In the genomic region with DNA sequence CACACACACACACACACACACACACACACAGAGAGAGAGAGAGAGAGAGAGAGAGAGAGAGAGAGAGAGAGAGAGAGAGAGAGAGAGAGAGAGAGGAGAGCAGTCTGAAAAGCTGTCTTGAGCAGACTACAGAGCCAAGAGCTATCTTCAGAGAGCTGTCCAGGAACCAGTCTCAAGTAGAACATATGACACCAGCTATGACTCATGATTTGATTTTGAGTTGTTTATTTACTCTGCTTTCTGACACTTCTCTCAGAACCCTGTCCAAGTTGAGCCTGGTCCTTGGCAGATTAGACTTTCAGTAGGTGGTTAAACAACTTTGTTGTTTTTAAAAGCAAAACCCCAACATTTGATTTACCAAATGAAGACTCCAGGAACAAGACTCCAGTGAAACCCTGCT, we compare ENCODE assay signal across 19 mouse cellular contexts.
A peak's percentile ranks its signal among the peaks of the same experiment; 100 is the strongest.
DNase-seq lines count a peak whose midpoint lies in the region; ATAC-seq and TF ChIP-seq lines count a peak whose summit lies in the region.
"Had no signal": no experiment of that assay in that cellular context is flagged by ENCODE, and none has a peak within 500 bp of the region (broad histone marks: within the 10 kb centered on the region; RNA-seq: fewer than 3 reads in every experiment).

No protein-coding gene starts in this region.

- H3K9ac ChIP-seq in lung, embryonic 14.5 days, result no peak overlapping the region
- H3K9ac ChIP-seq in hindbrain, embryonic 12.5 days, result no peak overlapping the region
- H3K9ac ChIP-seq: embryonic facial prominence, embryonic 13.5 days; forebrain, embryonic 13.5 days; heart, embryonic 13.5 days had no signal

- H3K36me3 ChIP-seq in lung, embryonic 14.5 days (ENCODE audit: insufficient read depth), result no peaks in the 10 kb centered on the region
- H3K36me3 ChIP-seq in hindbrain, embryonic 12.5 days, result no peaks in the 10 kb centered on the region
- H3K36me3 ChIP-seq: embryonic facial prominence, embryonic 13.5 days; heart, embryonic 13.5 days had no signal

- DNase-seq in adrenal gland, adult 2 months, result peak; percentile 10
- DNase-seq in adrenal gland, adult 18-20 months (ENCODE audit: low spot score in 2 of 2), result no peak
- DNase-seq in lung, embryonic 14.5 days, result peak; percentile 76
- no peak for DNase-seq in lung, postnatal 4 days
- DNase-seq in 3T3-L1 (ENCODE audit: low read depth, low spot score) (peak; percentile 20), adipocyte (ENCODE audit: low spot score) (peak; percentile 13)
- no peak for DNase-seq in left cerebral cortex, adult 2 months (ENCODE audit: extremely low spot score in 1 of 2, low spot score in 2 of 2)
- DNase-seq: cerebellum, adult 11 months; cerebellum, adult 9-10 months; cerebellum, postnatal 25 days; gastrocnemius, postnatal 36 days; heart, adult 11 months; heart, postnatal 36 days had no signal

- peak; percentile 85; the same call in 1 of the 2 replicates for ATAC-seq in lung, embryonic 14.5 days (ENCODE audit: insufficient read depth)
- ATAC-seq in hindbrain, embryonic 12.5 days (ENCODE audit: low FRiP score), result no peak
- ATAC-seq: forebrain, embryonic 13.5 days; hindbrain, embryonic 16.5 days; inflammation-experienced regulatory T-cells, adult 6 months had no signal

- no peak overlapping the region for H3K4me3 ChIP-seq in lung, embryonic 14.5 days (ENCODE audit: low read depth, low read length)
- no peak overlapping the region for H3K4me3 ChIP-seq in left cerebral cortex, adult 2 months
- H3K4me3 ChIP-seq in hindbrain, embryonic 12.5 days, result no peak overlapping the region
- H3K4me3 ChIP-seq: embryonic facial prominence, embryonic 13.5 days; forebrain, embryonic 13.5 days; heart, embryonic 13.5 days had no signal

- no peaks in the 10 kb centered on the region for H3K27me3 ChIP-seq in lung, embryonic 14.5 days (ENCODE audit: insufficient read depth, low read length)
- no peaks in the 10 kb centered on the region for H3K27me3 ChIP-seq in hindbrain, embryonic 12.5 days
- H3K27me3 ChIP-seq: embryonic facial prominence, embryonic 13.5 days; forebrain, embryonic 13.5 days; heart, embryonic 13.5 days had no signal

- H3K27ac ChIP-seq in lung, embryonic 14.5 days (ENCODE audit: low read depth), result no peak overlapping the region
- no peak overlapping the region for H3K27ac ChIP-seq in left cerebral cortex, adult 2 months
- H3K27ac ChIP-seq in hindbrain, embryonic 12.5 days, result no peak overlapping the region
- H3K27ac ChIP-seq: embryonic facial prominence, embryonic 13.5 days; forebrain, embryonic 13.5 days; heart, embryonic 13.5 days had no signal

- no peak overlapping the region for H3K4me2 ChIP-seq in lung, embryonic 14.5 days
- H3K4me2 ChIP-seq in hindbrain, embryonic 12.5 days (replicated peaks), result no peak overlapping the region
- H3K4me2 ChIP-seq: embryonic facial prominence, embryonic 13.5 days; forebrain, embryonic 13.5 days; heart, embryonic 13.5 days had no signal

- intact Hi-C loops in left cerebral cortex, adult 2 months (cut with DNase I), result no loop called here

- no peaks in the 10 kb centered on the region for H3K9me3 ChIP-seq in lung, embryonic 14.5 days (ENCODE audit: low read depth, low read length)
- H3K9me3 ChIP-seq in hindbrain, embryonic 12.5 days (replicated peaks), result no peaks in the 10 kb centered on the region
- H3K9me3 ChIP-seq: embryonic facial prominence, embryonic 13.5 days; forebrain, embryonic 13.5 days had no signal

- no peak for TF ChIP-seq CTCF in lung, embryonic 14.5 days (IDR thresholded peaks at IDR 0.05; ENCODE audit: low read depth)
- TF ChIP-seq CTCF in left cerebral cortex, adult 2 months (IDR thresholded peaks at IDR 0.05), result no peak

- no peaks in the 10 kb centered on the region for H3K4me1 ChIP-seq in lung, embryonic 14.5 days (ENCODE audit: insufficient read depth)
- H3K4me1 ChIP-seq in hindbrain, embryonic 12.5 days, result no peaks in the 10 kb centered on the region
- H3K4me1 ChIP-seq: embryonic facial prominence, embryonic 13.5 days; forebrain, embryonic 13.5 days; heart, embryonic 13.5 days had no signal

Comparison
In these comparisons a context has a peak if more than half of its experiments do, and no peak if none do; other contexts are left out.
1. DNase-seq: peak in adrenal gland, adult 2 months (single experiment), lung, embryonic 14.5 days (single experiment), 3T3-L1 (single experiment) and adipocyte (single experiment); none in adrenal gland, adult 18-20 months (0 of 2), lung, postnatal 4 days (0 of 2) and left cerebral cortex, adult 2 months (0 of 2).